Mouse (Mus musculus): ENCODE data around the gene Vps35l.

The Vps35l gene

DNA sequence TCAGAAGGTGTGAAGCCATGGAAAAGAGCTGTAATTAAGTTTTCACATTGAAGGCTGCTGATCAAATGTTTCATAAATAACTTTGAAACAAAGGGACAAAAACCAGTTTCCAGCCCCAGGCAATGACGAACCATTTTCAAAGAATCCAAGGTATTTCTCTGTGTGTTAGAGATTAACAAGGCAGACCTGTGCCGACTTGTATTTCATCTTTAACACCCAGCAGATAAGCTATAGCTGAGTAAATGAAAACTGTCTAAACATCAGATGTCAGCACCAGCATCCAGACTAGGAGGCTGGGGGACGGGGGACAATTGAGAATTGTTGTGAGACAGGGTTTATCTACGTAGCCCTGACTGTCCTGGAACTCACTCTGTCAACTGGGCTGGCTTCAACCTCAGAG lies 143.9 kb downstream of the Vps35l start:
- DNase-seq (ENCODE audit: low spot score) = no peak

DNA sequence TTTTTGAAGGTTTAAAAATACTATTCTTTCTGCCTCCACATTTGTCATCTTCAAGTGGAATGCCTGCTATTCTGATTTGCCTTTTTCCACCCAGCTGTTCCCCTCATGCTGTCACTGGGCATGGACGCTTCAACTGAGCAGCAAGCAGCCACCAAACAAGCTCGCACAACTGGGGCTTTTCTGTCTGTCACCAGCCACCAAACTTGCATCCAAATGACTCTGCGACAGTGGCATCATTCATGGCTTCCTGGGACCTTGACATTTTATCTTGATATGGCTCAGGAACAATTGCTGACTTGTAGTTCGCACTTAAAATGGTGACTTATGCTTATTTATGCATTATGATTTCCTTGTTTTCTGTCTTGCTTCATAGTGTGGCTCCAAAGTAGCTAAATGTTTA lies 144.9 kb downstream of the Vps35l start:
- DNase-seq (ENCODE audit: low spot score) = no peak

DNA sequence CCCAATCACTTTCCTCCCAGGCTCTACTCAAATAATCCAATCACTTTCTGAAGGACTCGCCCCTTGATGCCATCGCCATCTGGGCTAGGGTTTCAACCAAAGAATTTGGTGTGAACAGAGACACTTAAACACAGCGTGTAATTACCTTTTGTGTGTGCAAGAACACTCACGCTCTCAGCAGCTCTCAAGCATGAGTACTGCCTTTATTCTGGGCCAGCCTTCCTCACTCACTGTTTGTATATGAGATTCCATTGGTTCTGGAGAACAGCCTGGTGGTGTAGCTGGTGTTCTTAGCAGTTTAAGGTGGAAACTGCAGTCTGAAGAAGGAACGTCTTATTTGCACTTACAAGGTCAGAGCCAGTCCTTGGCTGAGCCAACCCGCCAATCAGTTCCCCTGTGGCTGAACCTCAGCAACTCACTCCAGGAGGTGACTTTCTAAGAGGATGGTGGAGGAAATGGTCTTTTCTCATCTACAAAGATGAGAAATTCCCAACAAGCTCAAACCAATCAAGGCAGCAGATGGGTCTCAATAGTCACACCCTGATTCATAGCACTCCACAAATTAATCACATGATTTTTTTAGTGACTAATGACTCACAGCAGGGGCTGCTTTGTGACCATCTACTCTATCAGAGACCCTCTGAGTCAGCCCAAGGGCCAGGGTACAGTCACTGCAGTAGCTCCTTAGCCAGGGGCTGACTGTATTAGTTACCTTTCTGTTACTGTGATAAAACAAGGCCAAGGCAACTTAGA lies 147.5 kb downstream of the Vps35l start:
- no peak for DNase-seq (ENCODE audit: low spot score)

DNA sequence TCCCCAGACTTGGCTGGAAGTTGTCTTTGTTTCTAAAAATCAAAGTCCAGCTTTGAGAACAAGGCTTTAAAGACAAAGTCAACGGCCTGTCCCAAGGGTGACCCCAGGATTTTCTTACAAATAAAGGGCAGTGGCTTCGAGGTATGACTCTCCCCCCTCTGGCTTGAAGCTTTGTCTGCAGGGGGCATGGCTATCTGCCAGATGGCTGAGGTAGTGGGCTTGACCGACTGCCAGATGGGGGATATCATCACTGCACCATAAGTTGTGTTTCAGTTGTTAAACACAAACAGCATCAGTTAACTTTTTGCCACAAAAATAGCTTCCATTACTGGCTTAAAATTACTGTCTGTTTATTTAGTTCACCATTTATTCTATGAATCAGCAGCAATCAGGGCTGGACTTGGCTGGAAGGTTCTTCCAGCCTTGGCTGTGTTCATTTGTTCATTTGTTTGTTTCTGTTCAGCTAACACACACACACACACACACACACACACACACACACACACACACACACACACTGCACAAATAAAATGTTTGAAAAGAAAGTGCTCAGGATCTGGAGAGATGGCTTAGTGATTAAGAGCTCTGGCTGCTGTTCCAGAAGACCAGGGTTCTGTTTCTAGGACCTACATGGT lies 149.1 kb downstream of the Vps35l start:
- DNase-seq (ENCODE audit: low spot score) = no peak

All from testis, postnatal 14 days (tissue).